Mouse (Mus musculus) G1E (cell line): ENCODE measurements around the gene Prok2. TPM values are rescaled to one million over a fixed set of nuclear protein-coding genes. Genes with fewer than 3 reads are reported as not detected.
A peak's percentile ranks its signal among the peaks of the same experiment; 100 is the strongest.

Experiments
- ATAC-seq: 2 replicates; pipeline ENCODE4 v1.8.0; 2016; ENCODE audit warnings: mild to moderate bottlenecking; ENCODE audit not compliant: insufficient number of reproducible peaks, poor library complexity, low FRiP score, severe bottlenecking; ENCODE audit errors: extremely low read depth
- DNase-seq: peaks from one replicate; pipeline ENCODE4 v3.0.0; 2012; ENCODE audit warnings: low spot score
- H3K27me3 ChIP-seq: 2 replicates; pipeline ENCODE4 v1.6.1; 2012; ENCODE audit warnings: mild to moderate bottlenecking, low read length, inconsistent platforms; ENCODE audit not compliant: insufficient read depth
- H3K36me3 ChIP-seq: replicated peaks from 2 replicates; pipeline ENCODE3; 2012; ENCODE audit warnings: mild to moderate bottlenecking, inconsistent platforms
- H3K4me1 ChIP-seq: 2 replicates; pipeline ENCODE4 v1.6.1; 2012; ENCODE audit warnings: low read depth, low read length, inconsistent platforms, mixed read lengths; ENCODE audit not compliant: insufficient read depth
- H3K4me3 ChIP-seq: 2 replicates; pipeline ENCODE4 v1.5.1; 2012; ENCODE audit warnings: low read depth, mild to moderate bottlenecking, inconsistent platforms, low read length, moderate library complexity, mixed read lengths
- H3K9me3 ChIP-seq: replicated peaks from 2 replicates; pipeline ENCODE4 v1.6.1; 2012; ENCODE audit warnings: inconsistent platforms
- CTCF ChIP-seq: IDR thresholded peaks from 2 replicates; pipeline ENCODE4 v1.5.1; 2012; ENCODE audit warnings: low read depth, low read length, inconsistent platforms, mixed read lengths
- GATA1 ChIP-seq: IDR thresholded peaks from 2 replicates; pipeline ENCODE4 v1.6.1; 2012; ENCODE audit warnings: borderline replicate concordance, low read length, inconsistent platforms, mixed read lengths
- GATA2 ChIP-seq: IDR thresholded peaks from 2 replicates; pipeline ENCODE4 v1.6.1; 2012; ENCODE audit warnings: low read depth, low read length, inconsistent platforms, borderline replicate concordance
- POLR2AphosphoS5 ChIP-seq: IDR thresholded peaks from 2 replicates; pipeline ENCODE4 v1.6.1; 2012; ENCODE audit warnings: low read depth, low read length, inconsistent platforms; ENCODE audit not compliant: insufficient replicate concordance
- TAL1 ChIP-seq: conservative IDR thresholded peaks from 2 replicates; pipeline ENCODE4 v1.6.1; 2012; ENCODE audit warnings: low read depth, low read length, inconsistent platforms, mixed read lengths
- polyA plus RNA-seq: library from polyadenylated mRNA; stranded (reverse); fragments of >175 nt; gene quantifications from 2 replicates; pipeline ENCODE4 v1.2.3, GENCODE M21; 2012
- total RNA-seq, 2 experiments: library from RNA; stranded (forward) in 1 of 2; stranded (reverse) in 1 of 2; fragments of 200-1000 nt in 1 of 2; fragments of >200 nt in 1 of 2; fragmentation: Nextera tagmentation in 1 of 2; gene quantifications; 2 replicates each; pipeline ENCODE4 v1.2.3; 2014 to 2017

Gene Prok2
- total and polyA plus RNA-seq, 3 experiments = 0.22 TPM; not detected in 2

GRCm38 (mm10) chr6:99700484-99700883 lies 25.7 kb downstream of the Prok2 start:
- DNase-seq = no peak
- Histone ChIP-seq H3K4me1 (no peaks in the 10 kb centered on the region), H3K27me3 (no peaks in the 10 kb centered on the region), H3K9me3 (peaks cover 52% of the 10 kb centered on the region), H3K36me3 (no peaks in the 10 kb centered on the region), H3K4me3 (no peak overlapping the region)
- no peak for TF ChIP-seq CTCF
- no peak for TF ChIP-seq POLR2AphosphoS5
- no peak for TF ChIP-seq TAL1
- no peak for TF ChIP-seq GATA2
- no peak for TF ChIP-seq GATA1
- ATAC-seq = no peak

- Histone ChIP-seq H3K9me3 (peaks cover 75% of the 10 kb centered on the region), H3K27me3 (no peaks in the 10 kb centered on the region), H3K4me1 (no peaks in the 10 kb centered on the region), H3K4me3 (peak overlapping the region; percentile 13; the same call in 1 of the 2 replicates), H3K36me3 (no peaks in the 10 kb centered on the region)
- ATAC-seq (no peak), DNase-seq (no peak)
- no peak for TF ChIP-seq POLR2AphosphoS5
- TF ChIP-seq GATA1 = no peak
- no peak for TF ChIP-seq TAL1
- no peak for TF ChIP-seq GATA2
- no peak for TF ChIP-seq CTCF
Observed at GRCm38 (mm10) chr6:99692916-99693841, 33.0 kb downstream of the Prok2 start.

- Histone ChIP-seq H3K36me3 (no peaks in the 10 kb centered on the region), H3K27me3 (no peaks in the 10 kb centered on the region), H3K9me3 (peaks cover 69% of the 10 kb centered on the region), H3K4me1 (no peaks in the 10 kb centered on the region), H3K4me3 (peak within 1 kb of the TSS; percentile 13; the same call in 1 of the 2 replicates)
- DNase-seq (peak; percentile 28), ATAC-seq (no peak)
- TF ChIP-seq TAL1 (no peak), GATA2 (no peak), GATA1 (no peak), CTCF (no peak), POLR2AphosphoS5 (no peak)
Observed at GRCm38 (mm10) chr6:99692206-99692915, 33.8 kb downstream of the Prok2 start, which contains the start of gene Gpr27. TSS of gene Gpr27 (plus strand) at chr6:99692679.

- no peak for ATAC-seq
- H3K4me3 ChIP-seq = no peak overlapping the region; the same call in 1 of the 2 replicates
- no peaks in the 10 kb centered on the region for H3K36me3 ChIP-seq
- peaks cover 69% of the 10 kb centered on the region for H3K9me3 ChIP-seq
- TF ChIP-seq CTCF (no peak), GATA1 (no peak), GATA2 (no peak), TAL1 (no peak), POLR2AphosphoS5 (no peak)
- H3K27me3 ChIP-seq = no peaks in the 10 kb centered on the region
- H3K4me1 ChIP-seq = no peaks in the 10 kb centered on the region
- no peak for DNase-seq
Observed at GRCm38 (mm10) chr6:99691666-99692205, 34.5 kb downstream of the Prok2 start.

GRCm38 (mm10) chr6:99688513-99688912 lies 37.7 kb downstream of the Prok2 start:
- H3K36me3 ChIP-seq = no peaks in the 10 kb centered on the region
- H3K27me3 ChIP-seq = no peaks in the 10 kb centered on the region
- H3K4me1 ChIP-seq = no peaks in the 10 kb centered on the region
- H3K4me3 ChIP-seq = no peak overlapping the region
- DNase-seq = no peak
- no peak for ATAC-seq
- H3K9me3 ChIP-seq = peaks cover 71% of the 10 kb centered on the region
- no peak for TF ChIP-seq CTCF
- TF ChIP-seq GATA2 = no peak
- TF ChIP-seq POLR2AphosphoS5 = no peak

- Histone ChIP-seq H3K4me3 (no peak overlapping the region), H3K36me3 (no peaks in the 10 kb centered on the region), H3K9me3 (peaks cover 47% of the 10 kb centered on the region), H3K27me3 (no peaks in the 10 kb centered on the region), H3K4me1 (no peaks in the 10 kb centered on the region)
- DNase-seq (no peak), ATAC-seq (no peak)
- TF ChIP-seq GATA2 (no peak), CTCF (no peak), TAL1 (no peak), POLR2AphosphoS5 (no peak)
Observed at GRCm38 (mm10) chr6:99684899-99685298, 41.3 kb downstream of the Prok2 start.
